Mouse (Mus musculus): Measurements from ENCODE around the gene Trappc2. TPM values are rescaled to one million over a fixed set of nuclear protein-coding genes. Genes with fewer than 3 reads are reported as not detected.

Gene Trappc2
- polyA plus RNA-seq, 1 experiment from 2014 or later = 86.8 TPM

DNA sequence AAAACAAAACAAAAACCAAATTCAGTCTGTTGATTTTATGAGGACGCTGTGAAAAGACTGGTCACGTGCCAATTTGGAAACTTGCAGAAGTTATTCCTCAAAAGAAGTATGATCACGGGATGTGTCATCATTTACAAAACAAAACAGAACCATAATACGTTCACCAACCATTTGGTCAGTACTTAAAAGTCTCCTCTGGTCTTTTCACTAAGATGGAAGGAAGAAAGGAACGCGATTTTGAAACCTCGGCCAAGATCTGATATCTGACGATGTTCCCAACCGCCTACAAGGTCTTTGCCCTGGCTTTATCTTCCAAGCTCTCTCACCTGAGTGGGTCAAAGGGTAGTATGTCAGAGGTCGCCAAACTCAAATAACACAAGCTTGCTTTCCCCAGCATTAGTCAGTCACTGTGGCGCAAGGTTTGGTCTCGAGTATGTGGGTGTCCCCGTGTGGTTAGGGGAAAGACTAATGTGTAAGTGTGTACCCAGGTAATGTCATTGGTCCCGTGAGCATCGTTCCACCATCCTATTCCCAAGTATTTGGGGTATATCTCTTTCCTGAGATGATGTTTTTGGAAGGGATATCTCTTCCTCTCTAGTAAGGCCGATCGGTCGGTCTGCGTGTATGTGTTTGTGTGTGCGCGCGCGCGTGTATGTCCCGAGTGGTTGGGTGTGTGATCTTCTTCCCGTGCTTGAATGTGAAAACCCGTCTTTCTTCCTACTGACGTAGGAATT lies 38.4 kb downstream of the Trappc2 start:
- peak; percentile 64 for ATAC-seq (ENCODE audit: low FRiP score)
- Histone ChIP-seq H3K36me3 (no peaks in the 10 kb centered on the region), H3K9ac (peak overlapping the region; percentile 74), H3K4me1 (replicated peaks) (peaks cover 16% of the 10 kb centered on the region), H3K4me2 (peak overlapping the region; percentile 62), H3K9me3 (no peaks in the 10 kb centered on the region), H3K27ac (peak overlapping the region; percentile 85), H3K4me3 (peak overlapping the region; percentile 58), H3K27me3 (no peaks in the 10 kb centered on the region)
- 26% methylated on average over 28 of the region's 28 CpGs for WGBS

DNA sequence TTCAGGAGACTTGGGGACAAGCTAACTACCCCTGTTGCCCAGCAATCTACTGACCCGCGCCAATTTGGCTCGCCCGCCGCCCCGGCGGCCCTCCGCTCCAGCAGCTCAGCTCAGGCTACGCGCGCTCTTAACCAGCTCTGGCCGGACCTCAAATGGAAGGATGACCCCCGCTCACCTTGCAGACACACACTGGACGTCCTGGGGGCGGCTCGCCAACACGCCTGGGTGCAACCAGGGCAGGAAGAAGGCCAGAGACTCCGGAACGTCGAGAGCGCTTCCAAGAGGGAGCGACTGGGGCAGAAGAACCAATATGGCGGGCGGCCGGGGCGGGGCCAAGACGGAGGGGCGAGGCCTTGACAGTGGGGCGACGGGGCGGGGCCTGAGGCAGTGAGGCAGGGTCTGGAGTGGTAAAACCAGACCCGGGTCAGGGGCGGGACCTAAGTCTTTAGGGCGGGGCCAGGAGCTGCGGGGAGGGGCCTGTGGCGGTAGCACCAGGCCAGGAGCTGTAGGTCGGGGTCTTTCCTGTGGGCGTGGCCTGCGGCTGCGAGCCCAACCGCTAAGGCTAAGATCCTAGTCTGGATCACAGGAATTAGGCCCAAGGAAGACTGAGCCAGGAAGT lies 39.1 kb downstream of the Trappc2 start, which contains the start of gene Rab9:
Rab9 (minus strand) TSS at position 503 of the 619 bp plus-strand sequence.
- ATAC-seq (ENCODE audit: low FRiP score) = peak; percentile 99
- H3K27me3 ChIP-seq = no peaks in the 10 kb centered on the region
- WGBS = 15% methylated on average over 33 of the region's 41 CpGs
- H3K27ac ChIP-seq = peak within 1 kb of the TSS; percentile 85
- no peaks in the 10 kb centered on the region for H3K36me3 ChIP-seq
- peak within 1 kb of the TSS; percentile 62 for H3K4me2 ChIP-seq
- H3K4me1 ChIP-seq (replicated peaks) = peaks cover 16% of the 10 kb centered on the region
- H3K9me3 ChIP-seq = no peaks in the 10 kb centered on the region
- H3K4me3 ChIP-seq = peak within 1 kb of the TSS; percentile 58
- H3K9ac ChIP-seq = peak within 1 kb of the TSS; percentile 74

DNA sequence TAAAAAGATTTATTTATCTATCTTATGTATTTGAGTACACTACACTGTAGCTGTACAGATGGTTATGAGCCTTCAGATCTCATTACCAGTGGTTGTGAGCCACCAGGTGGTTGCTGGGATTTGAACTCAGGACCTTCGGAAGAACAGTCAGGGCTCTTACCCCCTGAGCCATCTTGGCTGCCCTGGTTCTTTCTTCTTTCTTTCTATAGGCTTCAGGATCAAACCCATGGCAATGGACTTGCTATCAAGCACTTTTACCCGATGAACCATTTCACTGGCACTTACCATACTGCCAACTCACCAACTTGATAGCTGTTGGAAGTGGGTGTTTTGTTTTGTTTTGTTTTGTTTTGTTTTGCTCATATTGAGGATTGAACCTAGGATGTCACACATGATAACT lies 54.7 kb downstream of the Trappc2 start:
- no peaks in the 10 kb centered on the region for H3K4me1 ChIP-seq (replicated peaks)
- no peak overlapping the region for H3K4me3 ChIP-seq
- no peaks in the 10 kb centered on the region for H3K27me3 ChIP-seq
- WGBS = 98% methylated on average over 2 of the region's 2 CpGs
- no peaks in the 10 kb centered on the region for H3K9me3 ChIP-seq
- ATAC-seq (ENCODE audit: low FRiP score) = no peak
- H3K9ac ChIP-seq = no peak overlapping the region
- H3K4me2 ChIP-seq = no peak overlapping the region
- H3K27ac ChIP-seq = no peak overlapping the region
- no peaks in the 10 kb centered on the region for H3K36me3 ChIP-seq

DNA sequence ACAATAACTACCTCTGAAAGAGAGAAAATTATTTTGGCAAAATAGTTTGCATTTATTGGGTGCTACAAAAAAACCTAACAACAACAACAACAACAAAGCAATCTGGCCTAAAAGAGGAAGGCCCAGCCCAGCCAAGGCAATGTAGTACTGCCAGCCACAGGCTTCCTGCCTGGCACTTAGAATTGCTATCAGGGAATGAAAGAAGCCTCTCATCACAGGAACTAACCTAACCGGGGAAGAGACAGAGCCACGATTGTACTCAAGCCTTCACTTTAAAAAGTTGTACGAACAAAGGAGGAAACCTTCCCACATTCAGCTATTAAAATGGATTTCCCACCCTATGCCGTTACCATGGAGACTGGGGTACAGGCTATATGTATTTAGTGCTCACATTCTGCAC lies 57.4 kb downstream of the Trappc2 start:
- H3K36me3 ChIP-seq = 0 out of 2 replicates have a peak, but pooled peaks cover 3% of the 10 kb centered on the region
- 61% methylated on average over 4 of the region's 4 CpGs for WGBS
- no peaks in the 10 kb centered on the region for H3K9me3 ChIP-seq
- no peaks in the 10 kb centered on the region for H3K4me1 ChIP-seq (replicated peaks)
- no peaks in the 10 kb centered on the region; the same call in 1 of the 2 replicates for H3K27me3 ChIP-seq
- no peak for ATAC-seq (ENCODE audit: low FRiP score)
- no peak overlapping the region for H3K4me3 ChIP-seq
- H3K9ac ChIP-seq = no peak overlapping the region
- no peak overlapping the region for H3K27ac ChIP-seq
- no peak overlapping the region for H3K4me2 ChIP-seq

DNA sequence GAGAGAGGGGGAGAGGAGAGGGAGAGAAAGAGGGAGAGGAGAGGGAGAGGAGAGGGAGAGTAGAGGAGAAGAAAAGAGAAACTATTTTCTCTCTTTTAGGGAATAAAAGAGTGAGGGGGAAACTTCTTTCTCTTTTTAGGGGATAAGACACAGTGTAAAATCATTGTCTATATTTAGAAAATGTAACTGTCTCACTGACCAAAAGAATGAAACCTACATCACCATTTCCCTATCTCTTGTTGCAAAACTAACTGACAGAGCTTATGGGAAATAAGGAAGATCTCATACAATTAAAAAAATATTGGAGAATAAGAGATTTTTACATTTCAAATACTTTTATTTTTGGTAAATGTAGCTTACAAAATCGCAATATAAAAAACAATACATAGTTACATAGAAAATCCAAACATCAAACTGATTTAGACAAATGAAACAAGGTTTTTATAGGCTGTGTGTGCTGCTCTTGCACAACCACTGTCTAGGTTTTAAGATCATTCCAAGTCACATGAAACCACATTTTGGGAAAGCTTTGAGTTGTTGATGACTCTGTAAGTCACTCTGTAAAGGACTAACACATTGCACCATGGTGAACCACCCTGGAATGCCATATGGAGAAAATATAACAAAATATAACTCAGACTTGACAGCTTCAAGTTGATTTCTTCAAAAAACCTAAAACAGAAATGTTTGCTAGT lies 59.3 kb downstream of the Trappc2 start:
- 92% methylated on average over 1 of the region's 1 CpGs for WGBS
- no peak for ATAC-seq (ENCODE audit: low FRiP score)
- no peaks in the 10 kb centered on the region for H3K9me3 ChIP-seq
- H3K36me3 ChIP-seq = 0 out of 2 replicates have a peak, but pooled peaks cover 7% of the 10 kb centered on the region
- no peak overlapping the region for H3K4me2 ChIP-seq
- H3K4me3 ChIP-seq = no peak overlapping the region
- no peak overlapping the region for H3K27ac ChIP-seq
- no peaks in the 10 kb centered on the region; the same call in 1 of the 2 replicates for H3K27me3 ChIP-seq
- no peak overlapping the region for H3K9ac ChIP-seq
- H3K4me1 ChIP-seq (replicated peaks) = no peaks in the 10 kb centered on the region

Other genes with a start within 250 kb of the Trappc2 start
- 264 and 282 TPM in 2 replicates for gene Gpm6b, start 201.7 kb upstream of the Trappc2 start, polyA plus RNA-seq (2015; fragmentation: Nextera tagmentation; extraction: Ambion mirVana)
- gene Ofd1, start 130 bp downstream of the Trappc2 start, polyA plus RNA-seq (2015; fragmentation: Nextera tagmentation; extraction: Ambion mirVana) = 7.3 and 8.5 TPM in 2 replicates
- gene Rab9, start 39.3 kb downstream of the Trappc2 start, polyA plus RNA-seq (2015; fragmentation: Nextera tagmentation; extraction: Ambion mirVana) = 49.1 and 53.2 TPM in 2 replicates
- gene Tceanc, start 78.0 kb downstream of the Trappc2 start, polyA plus RNA-seq (2015; fragmentation: Nextera tagmentation; extraction: Ambion mirVana) = 8.3 and 8.5 TPM in 2 replicates
- gene Egfl6, start 145.1 kb downstream of the Trappc2 start, polyA plus RNA-seq (2015; fragmentation: Nextera tagmentation; extraction: Ambion mirVana) = 3.8 and 4.1 TPM in 2 replicates